Mouse (Mus musculus) forebrain, embryonic 11.5 days (tissue): Measurements from ENCODE around the gene Psma4. TPM values are rescaled to one million over a fixed set of nuclear protein-coding genes. Genes with fewer than 3 reads are reported as not detected.

Source experiments
- ATAC-seq: fragments of 200-750 bp; cut with Nextera tagmentation; replicated peaks from 2 replicates; pipeline ENCODE4 v1.8.0; 2017; ENCODE audit warnings: moderate TSS enrichment; ENCODE audit not compliant: low FRiP score
- DNase-seq: peaks from one replicate; pipeline ENCODE4 v3.0.0-alpha.2; 2017; ENCODE audit warnings: low spot score
- H3K27ac ChIP-seq: fragments of 300-500 bp; sonication (generic); 2 replicates; pipeline ENCODE4 v1.5.1; 2014; ENCODE audit warnings: low read depth, low read length
- H3K27me3 ChIP-seq: fragments of 300-500 bp; sonication (generic); 2 replicates; pipeline ENCODE4 v1.6.1; 2014; ENCODE audit warnings: mild to moderate bottlenecking, low read length, mixed read lengths; ENCODE audit not compliant: control insufficient read depth, insufficient read depth
- H3K36me3 ChIP-seq: fragments of 300-500 bp; sonication (generic); 2 replicates; pipeline ENCODE4 v1.6.1; 2014; ENCODE audit warnings: mild to moderate bottlenecking, low read length, moderate library complexity, mixed read lengths; ENCODE audit not compliant: control insufficient read depth, insufficient read depth
- H3K4me1 ChIP-seq: fragments of 300-500 bp; sonication (generic); replicated peaks from 2 replicates; pipeline ENCODE4 v1.6.1; 2014; ENCODE audit warnings: low read length, mixed read lengths; ENCODE audit not compliant: control insufficient read depth, insufficient read depth
- H3K4me2 ChIP-seq: fragments of 300-500 bp; sonication (generic); 2 replicates; pipeline ENCODE4 v1.6.1; 2014; ENCODE audit warnings: low read depth, mild to moderate bottlenecking, low read length, moderate library complexity, mixed read lengths; ENCODE audit not compliant: severe bottlenecking
- H3K4me3 ChIP-seq: fragments of 300-500 bp; sonication (generic); 2 replicates; pipeline ENCODE4 v1.5.1; 2014; ENCODE audit warnings: low read depth, low read length
- H3K9ac ChIP-seq: fragments of 300-500 bp; sonication (generic); 2 replicates; pipeline ENCODE4 v1.6.1; 2014; ENCODE audit warnings: low read length
- H3K9me3 ChIP-seq: fragments of 300-500 bp; sonication (generic); 2 replicates; pipeline ENCODE4 v1.6.1; 2016; ENCODE audit warnings: low read length, mixed read lengths; ENCODE audit not compliant: control insufficient read depth
- WGBS: fragments of 180-500 bp; shearing (Covaris S2); extraction: QIAGEN DNeasy Blood & Tissue Kit; methylation state at CpG from one replicate; pipeline ENCODE4 v1.1.7; 2014; 5-methylcytosine and 5-hydroxymethylcytosine counted together
- polyA plus RNA-seq: library from polyadenylated mRNA; unstranded; fragments of >200 nt; fragmentation: Nextera tagmentation; extraction: Ambion mirVana; gene quantifications from 2 replicates; pipeline ENCODE4 v1.2.1, GENCODE M21; 2014

Psma4 gene
- polyA plus RNA-seq: 300 and 313 TPM in 2 replicates

DNA sequence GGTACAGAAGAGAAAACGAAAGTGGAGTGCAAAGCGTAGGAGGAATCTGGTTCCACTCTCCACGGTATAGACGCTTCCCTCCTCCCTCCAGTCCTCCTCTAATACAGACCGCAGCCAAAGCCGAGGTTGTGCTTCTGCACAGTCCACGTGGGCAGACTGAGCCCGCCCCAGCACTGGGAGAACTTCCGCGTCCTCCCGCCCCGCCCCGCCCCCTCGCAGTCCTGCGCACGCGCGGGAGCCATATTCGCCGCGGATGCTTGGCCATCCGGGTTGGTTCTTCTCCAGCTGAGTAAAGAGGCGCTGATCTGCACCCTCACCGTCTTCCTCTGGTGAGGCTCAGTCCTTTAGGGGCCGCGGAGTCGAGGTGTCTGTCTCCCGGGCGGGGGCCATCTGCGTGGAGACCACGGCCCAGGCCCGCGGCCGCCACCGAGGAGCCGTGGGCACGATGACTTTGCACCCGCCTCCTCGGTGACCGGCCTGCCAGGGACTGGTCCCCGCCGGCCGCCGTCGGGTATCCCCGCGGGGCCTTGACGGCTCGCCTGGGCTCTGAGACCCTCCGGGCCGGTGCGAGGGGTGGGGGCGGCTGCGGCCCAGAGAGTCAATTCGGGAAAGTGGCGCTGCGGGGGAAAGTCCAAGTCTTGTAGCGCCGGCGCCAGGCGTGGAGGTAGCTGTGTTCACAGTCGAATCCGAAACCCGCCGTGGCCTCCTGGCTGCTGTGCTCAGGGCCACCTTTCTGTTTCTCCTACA is at the start of gene Psma4, which contains the start of gene AY074887:
Gene Psma4 (plus strand): TSS at position 216 of the 747 bp plus-strand sequence.
Gene AY074887 (minus strand): TSS at position 424 of the 747 bp plus-strand sequence.
- H3K27ac ChIP-seq: peak within 1 kb of the TSS; percentile 81
- H3K4me3 ChIP-seq: peak within 1 kb of the TSS; percentile 92
- H3K36me3 ChIP-seq: peaks cover 4% of the 10 kb centered on the region
- WGBS: under 1% methylated on average over 61 of the region's 65 CpGs
- H3K9ac ChIP-seq: peak within 1 kb of the TSS; percentile 86
- peak; percentile 98 for DNase-seq
- H3K4me1 ChIP-seq: peaks cover 2% of the 10 kb centered on the region; the same call in 1 of the 2 replicates
- peak; percentile 99 for ATAC-seq
- no peaks in the 10 kb centered on the region for H3K9me3 ChIP-seq
- no peaks in the 10 kb centered on the region for H3K27me3 ChIP-seq
- peak within 1 kb of the TSS; percentile 64 for H3K4me2 ChIP-seq

- H3K4me1 ChIP-seq: no peaks in the 10 kb centered on the region
- no peak overlapping the region for H3K4me2 ChIP-seq
- no peak overlapping the region for H3K4me3 ChIP-seq
- DNase-seq (no peak), ATAC-seq (no peak)
- H3K27ac ChIP-seq: no peak overlapping the region
- no peaks in the 10 kb centered on the region for H3K27me3 ChIP-seq
- no peaks in the 10 kb centered on the region; the same call in 1 of the 2 replicates for H3K36me3 ChIP-seq
- WGBS: 95% methylated on average over 5 of the region's 5 CpGs
- H3K9ac ChIP-seq: no peak overlapping the region
- H3K9me3 ChIP-seq: no peaks in the 10 kb centered on the region
Observed at GRCm38 (mm10) chr9:54909446-54909845, 41.1 kb upstream of the Psma4 start.

- Histone ChIP-seq H3K27ac (no peak overlapping the region), H3K27me3 (no peaks in the 10 kb centered on the region), H3K9me3 (no peaks in the 10 kb centered on the region), H3K4me3 (no peak overlapping the region), H3K36me3 (no peaks in the 10 kb centered on the region), H3K4me2 (no peak overlapping the region), H3K4me1 (no peaks in the 10 kb centered on the region; the same call in 1 of the 2 replicates), H3K9ac (no peak overlapping the region)
- DNase-seq (no peak), ATAC-seq (no peak)
- 76% methylated on average over 7 of the region's 7 CpGs for WGBS
Observed at GRCm38 (mm10) chr9:54915576-54915975, 35.0 kb upstream of the Psma4 start.

GRCm38 (mm10) chr9:54916401-54916800 is 34.2 kb upstream of the Psma4 start:
- Histone ChIP-seq H3K4me1 (no peaks in the 10 kb centered on the region; the same call in 1 of the 2 replicates), H3K27me3 (no peaks in the 10 kb centered on the region), H3K4me3 (no peak overlapping the region), H3K36me3 (no peaks in the 10 kb centered on the region), H3K27ac (no peak overlapping the region), H3K9ac (no peak overlapping the region), H3K4me2 (no peak overlapping the region; the same call in 1 of the 2 replicates), H3K9me3 (no peaks in the 10 kb centered on the region)
- peak; percentile 21; the same call in 1 of the 2 replicates for ATAC-seq
- 69% methylated on average over 8 of the region's 8 CpGs for WGBS
- no peak for DNase-seq

- H3K27ac ChIP-seq: no peak within 1 kb of the TSS
Observed at GRCm38 (mm10) chr9:54917010-54917677, 33.4 kb upstream of the Psma4 start, which contains the start of gene Hykk. Gene Hykk, plus strand, starts transcription at chr9:54917283.

GRCm38 (mm10) chr9:54918191-54918590 is 32.4 kb upstream of the Psma4 start:
- DNase-seq (no peak), ATAC-seq (no peak)
- Histone ChIP-seq H3K4me1 (no peaks in the 10 kb centered on the region; the same call in 1 of the 2 replicates), H3K27ac (no peak overlapping the region), H3K9me3 (no peaks in the 10 kb centered on the region), H3K4me2 (no peak overlapping the region), H3K27me3 (no peaks in the 10 kb centered on the region), H3K9ac (no peak overlapping the region), H3K36me3 (no peaks in the 10 kb centered on the region), H3K4me3 (no peak overlapping the region)
- WGBS: 79% methylated on average over 2 of the region's 2 CpGs

More at GRCm38 (mm10) chr9:54917010-54917677, 33.4 kb upstream of the Psma4 start, which contains the start of gene Hykk:
- no peaks in the 10 kb centered on the region; the same call in 1 of the 2 replicates for H3K4me1 ChIP-seq
- H3K4me3 ChIP-seq: peak within 1 kb of the TSS; percentile 58
- H3K36me3 ChIP-seq: no peaks in the 10 kb centered on the region
- ATAC-seq (peak; percentile 99), DNase-seq (peak; percentile 93)
- H3K9me3 ChIP-seq: no peaks in the 10 kb centered on the region
- H3K9ac ChIP-seq: peak within 1 kb of the TSS; percentile 68
- H3K4me2 ChIP-seq: peak within 1 kb of the TSS; percentile 88
- no peaks in the 10 kb centered on the region for H3K27me3 ChIP-seq
- under 1% methylated on average over 34 of the region's 34 CpGs for WGBS

GRCm38 (mm10) chr9:54918781-54919180 is 31.8 kb upstream of the Psma4 start:
- Histone ChIP-seq H3K36me3 (no peaks in the 10 kb centered on the region), H3K9me3 (no peaks in the 10 kb centered on the region), H3K27me3 (no peaks in the 10 kb centered on the region), H3K4me2 (no peak overlapping the region), H3K9ac (no peak overlapping the region), H3K4me3 (no peak overlapping the region), H3K27ac (no peak overlapping the region), H3K4me1 (no peaks in the 10 kb centered on the region; the same call in 1 of the 2 replicates)
- no peak for ATAC-seq
- 94% methylated on average over 5 of the region's 5 CpGs for whole genome bisulfite sequencing
- DNase-seq: no peak

DNA sequence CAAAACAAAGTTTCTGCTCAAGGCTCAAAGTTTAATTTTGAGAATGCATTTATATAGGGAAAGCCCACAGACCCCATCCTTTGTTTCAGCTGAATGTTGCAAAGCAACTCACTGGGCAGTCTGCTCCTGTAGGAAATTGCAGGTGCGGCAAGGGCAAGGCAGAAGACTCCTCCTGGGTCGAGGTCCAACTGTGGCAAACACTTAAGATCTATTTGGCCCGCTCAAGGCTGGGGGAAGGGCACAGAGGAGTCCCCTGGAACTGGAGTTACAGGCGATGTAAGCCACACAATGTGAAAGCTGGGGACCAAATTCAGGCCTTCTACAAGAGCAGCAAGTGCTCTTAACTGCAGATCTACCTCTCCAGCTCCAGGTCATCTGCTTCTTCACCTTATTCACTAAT is 30.6 kb upstream of the Psma4 start:
- no peaks in the 10 kb centered on the region for H3K9me3 ChIP-seq
- H3K9ac ChIP-seq: no peak overlapping the region
- H3K27me3 ChIP-seq: no peaks in the 10 kb centered on the region
- no peaks in the 10 kb centered on the region for H3K36me3 ChIP-seq
- DNase-seq: no peak
- no peaks in the 10 kb centered on the region; the same call in 1 of the 2 replicates for H3K4me1 ChIP-seq
- WGBS: 59% methylated on average over 4 of the region's 4 CpGs
- ATAC-seq: no peak
- no peak overlapping the region for H3K27ac ChIP-seq
- no peak overlapping the region for H3K4me2 ChIP-seq
- no peak overlapping the region for H3K4me3 ChIP-seq
